Mouse (Mus musculus): ENCODE data around the gene Larp6.

The Larp6 gene

GRCm38 (mm10) chr9:60759436-60760007, 46.7 kb downstream of the Larp6 start:
- peak; percentile 21 for DNase-seq (ENCODE audit: low spot score)

- DNase-seq (ENCODE audit: low spot score) = no peak
Observed at GRCm38 (mm10) chr9:60765181-60765580, 52.4 kb downstream of the Larp6 start.

- DNase-seq (ENCODE audit: low spot score) = peak; percentile 44
Observed at GRCm38 (mm10) chr9:60768393-60768792, 55.6 kb downstream of the Larp6 start.

GRCm38 (mm10) chr9:60769711-60770111, 56.9 kb downstream of the Larp6 start:
- no peak for DNase-seq (ENCODE audit: low spot score)

- DNase-seq (ENCODE audit: low spot score) = no peak
Observed at GRCm38 (mm10) chr9:60773713-60774112, 60.9 kb downstream of the Larp6 start.

- DNase-seq (ENCODE audit: low spot score) = no peak
Observed at GRCm38 (mm10) chr9:60776899-60777298, 64.1 kb downstream of the Larp6 start.

GRCm38 (mm10) chr9:60782057-60782789, 69.4 kb downstream of the Larp6 start:
- DNase-seq (ENCODE audit: low spot score) = no peak

- DNase-seq (ENCODE audit: low spot score) = no peak
Observed at GRCm38 (mm10) chr9:60785069-60785468, 72.3 kb downstream of the Larp6 start.

GRCm38 (mm10) chr9:60787517-60788110, 74.8 kb downstream of the Larp6 start:
- DNase-seq (ENCODE audit: low spot score) = no peak

Measured in adipocyte (in vitro differentiated cells).